Mouse (Mus musculus): ENCODE measurements around the gene Chuk. TPM values are rescaled to one million over a fixed set of nuclear protein-coding genes. Genes with fewer than 3 reads are reported as not detected.
"Not testable (repeated sequence)": the region's sequence is repeated elsewhere in the genome, so short reads cannot be mapped to it uniquely, and the experiment has no call there.

The Chuk gene
- polyA plus RNA-seq (2012; rRNA removed), result 19.4 and 20.0 TPM in 2 replicates

DNA sequence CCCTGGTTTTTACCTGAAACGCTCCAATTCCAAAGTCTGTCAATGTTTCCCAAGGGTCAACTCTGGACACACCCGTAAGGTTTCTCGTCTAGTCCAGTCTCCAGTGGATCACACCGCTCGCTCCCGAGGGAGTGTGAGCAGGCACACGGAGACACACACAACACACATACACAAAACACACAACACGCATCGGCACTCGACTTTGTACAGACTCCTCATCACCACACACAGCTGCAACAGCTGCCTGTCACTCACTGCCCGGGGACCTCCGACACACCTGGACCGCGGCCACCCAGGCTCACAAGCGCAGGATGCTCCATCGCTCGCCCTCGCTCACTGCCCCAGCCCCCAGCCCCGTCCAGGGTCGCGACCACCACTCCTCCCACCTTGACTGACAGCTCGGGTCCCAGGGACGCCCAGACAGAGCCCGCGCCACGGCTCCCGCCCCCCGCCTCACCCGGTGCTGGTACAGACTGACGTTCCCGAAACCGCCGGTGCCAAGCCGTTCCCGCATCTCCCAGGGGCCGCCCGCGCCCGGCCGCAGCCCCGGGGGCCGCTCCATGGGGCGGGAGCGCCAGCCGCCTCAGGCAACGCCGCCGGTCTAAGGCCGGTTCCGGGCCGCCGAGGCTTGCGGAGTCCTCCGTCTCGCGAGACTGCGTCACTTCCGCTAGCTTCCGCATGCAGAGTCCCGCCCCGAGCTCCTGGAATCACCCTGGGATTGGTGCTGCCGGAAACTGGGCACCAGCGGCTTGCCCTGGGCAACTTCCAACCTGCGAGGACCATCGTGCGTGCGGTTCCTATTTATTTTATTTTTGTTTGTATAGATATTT lies at the start of gene Chuk:
Chuk (minus strand) TSS at position 650 of the 830 bp plus-strand sequence.
- peak; percentile 30 for DNase-seq (ENCODE audit: low read depth)

DNA sequence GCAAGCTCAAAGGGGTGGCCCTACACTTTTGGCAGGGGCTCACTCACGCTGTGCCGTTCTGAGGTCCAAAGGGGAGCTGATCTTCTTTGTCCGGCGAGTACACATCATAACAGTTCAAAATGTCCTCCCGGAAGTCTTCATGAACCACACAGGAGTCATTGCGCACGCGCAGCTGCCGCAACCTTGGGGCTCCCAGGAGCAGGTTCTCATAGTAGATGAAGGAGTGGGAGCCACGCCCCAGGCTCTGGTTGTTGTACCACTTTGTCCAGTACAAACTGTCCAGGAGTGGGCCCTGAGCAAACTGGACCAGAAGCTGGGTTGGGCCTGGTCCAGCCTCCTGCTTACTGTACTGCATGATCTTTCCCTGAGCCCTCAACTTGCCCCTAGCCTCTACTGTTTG lies 49.7 kb upstream of the Chuk start:
- no peak for DNase-seq (ENCODE audit: low read depth)

DNA sequence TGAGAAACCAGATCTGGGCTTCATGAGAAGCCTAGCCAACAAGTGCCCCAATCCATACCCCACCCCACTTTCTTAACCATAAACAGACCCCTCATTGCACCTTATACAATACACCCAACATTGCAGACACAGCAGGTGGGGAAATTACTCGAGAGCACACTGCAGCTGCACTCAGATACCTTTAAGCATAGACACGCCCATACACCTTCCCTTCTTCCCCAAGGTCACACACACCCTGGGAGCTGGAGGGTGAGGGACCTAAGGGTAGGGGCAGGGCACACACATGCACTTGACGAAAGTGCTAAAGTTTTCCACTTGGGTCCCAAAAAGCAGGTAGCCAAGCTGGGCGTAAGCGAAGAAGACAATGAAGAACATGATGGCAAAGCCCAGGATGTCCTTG lies 46.5 kb upstream of the Chuk start:
- DNase-seq (ENCODE audit: low read depth), result no peak

DNA sequence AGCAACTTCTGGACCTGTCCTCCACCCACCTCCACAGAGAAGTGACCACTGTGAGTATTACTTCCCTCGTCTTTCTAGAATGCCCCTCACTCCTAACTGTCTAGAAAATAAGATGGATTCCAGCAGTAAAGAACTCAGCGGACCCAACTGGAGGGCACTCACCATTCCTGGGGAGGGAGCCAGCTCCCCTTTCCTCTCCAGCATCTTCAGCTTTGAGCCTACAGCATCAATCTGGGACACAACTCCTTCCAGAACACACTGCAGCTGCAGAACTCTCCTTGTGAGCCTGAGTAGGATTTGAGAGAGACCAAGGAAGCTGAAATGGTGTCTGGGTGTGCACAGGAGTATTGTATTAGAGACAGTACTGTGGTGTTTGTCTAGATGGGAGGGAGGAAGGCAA lies 41.7 kb upstream of the Chuk start:
- no peak for DNase-seq (ENCODE audit: low read depth)

DNA sequence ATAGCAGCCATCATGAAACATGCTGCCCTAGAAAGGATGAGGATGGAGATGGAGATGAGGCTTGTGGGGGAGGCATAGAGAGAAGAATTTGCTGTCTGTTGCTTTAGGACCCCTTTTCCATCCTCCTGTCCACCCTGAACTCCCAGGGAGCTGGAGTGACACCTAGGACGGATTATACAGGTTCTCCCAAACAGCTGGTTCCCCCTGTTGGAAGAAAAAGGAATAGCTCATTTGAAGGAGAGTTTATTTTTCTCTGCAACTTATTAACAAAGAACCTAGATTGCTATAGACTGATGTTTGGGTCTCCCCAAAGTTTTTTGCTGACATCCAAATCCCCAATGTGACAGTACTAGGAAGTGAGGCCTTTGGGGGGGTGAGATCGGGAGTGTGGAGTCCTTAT lies 41.1 kb upstream of the Chuk start:
- no peak for DNase-seq (ENCODE audit: low read depth)

DNA sequence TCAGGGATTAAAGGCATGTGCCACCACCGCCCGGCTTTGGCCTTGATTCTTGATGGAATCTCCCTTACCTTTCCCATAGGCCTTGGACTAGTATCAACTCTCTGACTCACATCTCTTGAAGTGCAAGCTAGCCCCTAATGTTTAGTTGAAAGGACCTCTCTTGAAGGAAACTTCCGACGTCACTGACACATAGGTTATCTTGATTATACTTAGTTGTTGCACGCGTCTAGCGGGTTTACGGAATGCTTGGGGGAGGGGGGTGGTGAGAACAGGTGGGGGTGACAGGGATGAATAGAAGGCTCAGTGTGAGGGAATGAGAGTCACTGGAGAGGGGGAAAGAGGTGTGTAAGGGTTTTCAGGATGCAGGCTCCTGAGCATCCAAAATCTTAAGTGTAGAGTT lies 39.7 kb upstream of the Chuk start:
- DNase-seq (ENCODE audit: low read depth), result no peak

DNA sequence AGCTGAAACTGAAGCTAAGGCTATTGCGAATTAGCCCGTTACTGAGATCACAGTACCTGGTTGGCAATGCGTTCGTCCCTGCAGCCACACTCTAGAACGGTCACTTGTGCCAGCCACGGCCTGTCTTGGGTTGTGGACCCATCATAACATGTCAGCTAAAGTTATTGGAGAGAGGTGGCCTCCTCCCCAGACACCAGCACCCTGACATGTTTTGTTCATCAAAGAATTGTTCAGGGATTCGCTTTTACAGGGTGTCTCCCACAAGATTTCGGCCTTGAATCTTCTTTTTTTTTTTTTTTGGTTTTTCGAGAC lies 39.2 kb upstream of the Chuk start:
- no peak for DNase-seq (ENCODE audit: low read depth)

DNA sequence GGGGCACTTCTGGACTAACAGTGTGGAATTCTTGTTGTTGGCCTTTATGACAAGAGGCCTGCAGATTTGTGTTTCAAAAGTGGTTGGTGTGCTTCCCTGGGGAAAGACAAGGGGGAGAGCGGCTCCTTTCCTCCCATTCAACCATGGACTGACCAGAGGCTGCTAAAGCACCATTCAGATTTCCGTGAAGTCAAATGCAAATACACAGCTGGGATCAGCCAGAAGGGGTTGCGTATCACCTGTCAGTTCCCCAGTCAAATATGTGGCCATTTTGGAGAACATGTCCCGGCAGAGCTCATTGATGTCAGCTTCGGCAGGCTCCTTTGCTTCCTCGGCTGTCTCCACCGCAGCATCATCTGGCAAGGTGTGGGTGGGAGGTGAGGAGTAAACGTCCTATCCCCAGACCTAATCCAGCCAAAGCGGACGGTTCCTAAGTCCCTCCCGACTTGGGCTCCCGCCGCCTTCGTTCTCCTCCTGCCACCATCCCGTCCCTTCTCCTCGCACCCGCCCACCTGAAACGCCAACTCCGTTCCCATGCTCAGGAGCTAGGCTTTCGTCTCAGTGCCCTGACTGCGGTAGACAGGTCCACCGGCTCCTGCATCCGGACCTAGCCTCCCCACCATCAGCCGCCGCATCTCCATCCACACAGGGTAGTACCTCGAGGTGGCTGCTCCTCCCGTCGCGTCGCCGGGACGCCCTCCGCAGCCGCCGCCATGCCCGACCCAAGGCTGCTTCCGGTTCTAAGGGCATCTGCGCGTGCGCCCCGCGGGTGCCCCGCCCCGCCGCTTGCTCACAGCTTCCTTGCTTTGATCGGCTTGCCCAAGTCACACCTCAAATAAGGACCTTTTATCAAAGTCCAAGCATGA lies 38.7 kb upstream of the Chuk start, which contains the start of gene Bloc1s2:
Bloc1s2 (minus strand) TSS at position 745 of the 866 bp plus-strand sequence.
- no peak for DNase-seq (ENCODE audit: low read depth)

DNA sequence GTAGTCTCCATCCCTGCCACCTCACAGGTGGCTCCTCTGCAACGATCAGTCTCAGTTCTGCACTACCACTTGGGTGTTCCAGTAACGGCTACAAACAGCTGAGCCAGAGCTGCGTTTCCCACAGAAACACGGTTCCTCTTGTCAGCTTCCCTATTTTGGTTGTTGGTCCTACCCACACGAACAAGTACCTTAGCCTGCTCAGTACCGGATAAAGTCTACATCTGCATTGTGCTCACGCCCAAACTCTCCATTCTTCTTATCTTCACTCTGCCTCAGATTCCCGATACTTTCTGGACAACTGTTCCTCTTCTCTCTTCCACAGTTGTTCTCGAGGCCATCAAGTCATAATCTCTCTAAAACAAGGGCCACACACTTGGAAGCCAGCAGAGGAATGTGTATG lies 37.1 kb upstream of the Chuk start:
- no peak for DNase-seq (ENCODE audit: low read depth)

DNA sequence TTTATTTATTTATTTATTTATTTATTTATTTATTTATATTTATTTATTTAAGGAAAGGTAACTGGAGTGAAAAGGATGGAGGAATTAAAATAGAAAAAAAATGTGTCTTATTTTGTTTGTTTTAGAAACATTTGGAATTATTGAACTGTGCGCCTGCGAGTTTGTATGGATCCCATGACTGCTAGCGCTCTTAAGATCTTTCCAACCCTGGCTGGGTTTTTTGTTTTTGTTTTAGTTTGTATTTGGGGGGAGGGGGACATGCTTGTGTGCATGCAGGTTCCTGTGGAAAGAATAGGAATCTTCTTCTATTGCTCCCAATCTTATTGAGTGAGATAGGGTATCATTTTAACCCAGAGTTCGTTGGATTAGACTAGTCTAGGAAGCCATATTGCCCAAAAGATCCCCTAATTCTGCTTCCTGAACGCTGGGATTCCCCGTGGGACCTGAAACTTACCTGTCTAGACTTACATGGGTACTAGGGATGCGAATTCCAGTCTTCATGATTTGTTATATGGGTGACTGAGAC lies 28.7 kb upstream of the Chuk start:
- no peak for DNase-seq (ENCODE audit: low read depth)

DNA sequence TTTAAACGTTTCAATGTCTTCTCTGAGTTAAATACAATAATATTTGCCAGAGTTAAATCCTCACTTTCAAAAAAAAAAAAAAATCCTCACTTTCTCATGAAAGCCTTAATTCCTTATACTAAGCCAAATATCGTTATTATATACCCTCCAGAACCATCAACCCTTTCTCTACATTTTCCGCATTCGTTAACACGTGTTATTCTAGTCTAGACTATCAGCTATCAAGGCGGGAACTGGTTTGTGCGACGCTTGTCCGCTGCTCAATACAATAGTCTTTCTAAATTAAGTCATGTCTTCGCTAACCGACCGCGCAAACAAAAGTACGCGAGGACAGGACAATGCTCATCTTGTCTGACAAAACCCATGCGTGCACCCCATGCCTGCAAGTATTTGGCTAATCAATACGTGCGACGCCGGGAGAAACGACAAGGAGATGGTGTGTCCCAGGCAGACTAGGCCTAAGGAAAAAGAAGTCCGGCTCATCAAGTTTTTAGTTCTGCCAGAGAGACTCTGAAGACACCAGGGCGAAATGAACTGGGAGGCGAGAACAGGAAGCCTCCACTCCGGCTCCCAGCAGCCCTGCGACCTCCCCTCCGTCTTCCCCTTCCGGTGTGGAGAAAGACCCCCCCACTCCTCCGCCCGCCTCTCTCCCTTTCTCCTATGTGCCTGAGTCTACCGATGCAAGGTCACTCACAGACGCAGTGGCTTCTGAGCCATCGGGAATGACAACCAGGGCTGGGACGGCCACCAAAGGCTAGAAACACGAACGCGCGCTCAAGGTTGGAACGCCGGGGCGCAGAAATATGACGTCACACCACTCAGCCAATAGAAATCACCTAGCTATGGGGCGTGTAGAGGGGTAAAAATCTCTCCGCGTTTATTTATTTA lies 28.0 kb upstream of the Chuk start, which contains the start of gene Cwf19l1:
Cwf19l1 (minus strand) TSS at position 805 of the 888 bp plus-strand sequence.
- DNase-seq (ENCODE audit: low read depth), result peak; percentile 42

DNA sequence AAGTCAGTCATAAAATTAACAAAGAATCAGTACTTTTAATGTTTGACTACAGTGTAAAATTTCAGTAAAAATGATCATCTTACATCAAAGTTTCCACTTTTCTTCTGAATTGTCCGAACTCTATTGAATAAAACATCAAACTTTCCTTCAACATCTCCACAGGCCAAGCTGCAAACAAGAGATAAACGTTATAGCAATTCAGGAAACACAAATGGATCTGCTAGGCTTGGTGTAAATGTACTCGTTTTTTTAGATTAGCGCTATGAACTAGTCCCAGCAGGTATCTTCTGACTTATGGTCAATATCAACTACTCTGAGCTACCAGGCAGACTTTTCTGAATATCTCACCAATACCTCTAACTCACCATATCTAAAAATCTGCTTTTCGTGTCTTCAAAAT lies 25.6 kb upstream of the Chuk start:
- no peak for DNase-seq (ENCODE audit: low read depth)

DNA sequence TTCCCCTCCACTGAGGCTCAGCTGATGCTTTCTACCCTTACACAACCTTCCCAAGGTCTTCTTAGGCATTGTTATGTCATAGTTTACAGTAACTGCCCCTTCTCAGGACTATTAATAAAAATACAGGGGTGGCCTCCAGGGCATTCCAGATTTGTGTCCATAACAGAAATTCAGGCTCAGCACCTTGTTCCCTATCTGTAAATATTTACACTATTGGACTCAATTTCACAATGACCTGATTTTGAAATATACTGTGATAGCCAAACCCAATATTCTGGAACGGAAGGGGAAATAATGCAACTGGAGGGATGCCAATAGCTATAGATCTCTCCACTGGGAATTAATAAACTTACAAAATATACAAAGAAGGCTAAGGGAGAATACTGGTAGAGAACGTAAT lies 21.3 kb upstream of the Chuk start:
- DNase-seq (ENCODE audit: low read depth), result no peak

DNA sequence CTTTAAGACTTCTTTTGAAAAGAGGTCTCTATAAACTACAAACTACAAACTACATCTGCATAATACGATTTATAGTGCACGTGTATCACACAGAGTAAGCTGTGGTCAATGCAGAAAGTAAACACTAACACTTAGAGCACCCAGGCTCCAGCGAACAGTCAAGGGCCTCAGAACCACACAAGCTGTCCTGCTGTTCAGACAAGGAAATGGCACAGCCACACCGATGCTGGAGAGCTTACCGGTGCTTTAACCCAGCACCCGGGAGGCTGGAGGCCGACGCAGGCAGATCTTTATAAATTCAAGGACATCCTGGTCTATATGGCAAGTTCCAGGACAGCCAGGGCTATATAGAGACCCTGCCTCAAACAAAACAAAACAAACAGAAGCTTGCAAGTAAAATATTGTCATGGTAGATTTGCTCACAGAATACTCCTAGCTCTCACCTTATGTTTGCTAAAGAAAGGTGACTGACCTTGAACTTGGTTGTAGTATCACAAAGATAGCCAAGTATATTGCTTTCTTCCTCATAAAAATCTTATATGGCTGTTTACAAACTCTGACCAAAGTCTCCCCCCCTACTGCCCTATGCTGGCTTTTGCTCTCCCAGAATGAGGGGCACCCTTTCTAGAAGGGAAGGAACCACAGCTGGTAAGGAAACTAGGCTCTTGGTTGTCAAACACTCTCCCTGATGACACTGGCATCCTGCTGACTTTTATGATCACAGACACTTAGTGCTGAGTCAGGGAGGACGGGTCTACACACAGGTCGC lies 20.6 kb upstream of the Chuk start:
- no peak for DNase-seq (ENCODE audit: low read depth)

DNA sequence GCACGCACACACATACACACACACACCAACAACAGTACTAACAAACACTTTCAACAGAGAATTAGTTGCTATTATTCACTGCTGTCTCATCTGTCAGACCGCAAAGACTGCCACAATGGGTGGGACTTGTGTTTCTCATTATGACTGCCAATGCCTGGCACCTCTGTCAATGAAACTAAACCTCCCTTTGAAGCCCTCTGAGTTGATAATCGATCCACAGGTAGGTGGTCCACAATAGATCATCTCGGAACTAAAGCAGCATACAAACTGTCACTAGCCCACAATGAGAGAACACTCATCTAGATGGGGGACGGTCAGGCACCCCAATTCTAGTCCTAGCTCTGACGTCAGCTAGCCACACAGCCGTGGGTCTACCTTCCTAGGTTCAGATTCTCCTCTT lies 13.9 kb upstream of the Chuk start:
- no peak for DNase-seq (ENCODE audit: low read depth)

DNA sequence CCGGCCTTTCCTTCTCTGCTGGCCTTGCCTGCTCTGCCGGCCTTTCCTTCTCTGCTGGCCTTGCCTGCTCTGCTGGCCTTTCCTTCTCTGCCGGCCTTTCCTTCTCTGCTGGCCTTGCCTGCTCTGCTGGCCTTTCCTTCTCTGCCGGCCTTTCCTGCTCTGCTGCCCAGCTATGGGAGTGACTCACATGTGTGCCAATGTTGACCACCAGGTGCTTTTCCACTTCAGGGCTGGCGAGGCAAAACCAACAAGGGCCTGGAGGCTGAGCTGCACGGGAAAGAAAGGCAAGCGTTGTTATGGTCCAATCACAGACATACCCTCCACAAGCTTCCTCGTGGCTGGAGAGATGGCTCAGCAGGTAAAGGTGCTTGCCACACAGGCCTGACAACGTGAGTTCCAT lies 13.4 kb upstream of the Chuk start:
- DNase-seq (ENCODE audit: low read depth), result not testable (repeated sequence)

DNA sequence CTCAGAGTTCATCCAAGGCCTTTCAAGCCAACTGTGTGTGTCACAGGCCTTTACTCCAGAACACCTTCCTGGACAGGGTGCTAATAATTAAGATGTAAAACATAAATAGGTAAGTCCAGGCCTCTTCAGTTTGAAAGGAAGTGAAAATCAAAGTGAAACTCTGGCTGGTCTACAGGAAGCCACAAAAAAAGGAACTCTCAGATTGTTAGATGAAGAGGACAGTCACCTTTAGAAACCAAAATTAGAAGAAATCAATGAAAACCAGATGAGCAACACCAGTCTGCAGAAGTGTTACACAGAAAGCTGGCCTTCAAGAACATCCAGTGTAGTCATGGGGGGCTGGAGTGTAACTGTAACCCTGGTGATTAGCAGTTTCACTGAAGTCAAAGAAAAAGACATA lies 10.5 kb upstream of the Chuk start:
- DNase-seq (ENCODE audit: low read depth), result no peak

DNA sequence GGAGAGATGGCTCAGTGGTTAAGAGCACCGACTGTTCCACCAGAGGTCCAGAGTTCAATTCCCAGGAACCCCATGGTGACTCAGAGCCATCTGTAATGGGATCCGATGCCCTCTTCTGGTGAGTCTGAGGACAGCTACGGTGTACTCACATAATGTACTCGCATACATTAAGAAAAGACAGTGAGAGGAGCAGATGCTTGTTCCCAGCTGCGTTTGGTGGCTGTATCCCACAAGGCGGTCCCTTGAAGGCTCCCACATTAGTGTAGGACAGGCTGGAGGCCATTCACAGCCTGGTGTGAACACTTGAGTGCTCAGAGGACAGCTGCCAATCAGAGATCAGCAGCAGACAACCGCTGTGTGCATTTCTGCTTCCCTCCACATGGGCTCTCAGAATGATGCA lies 4.4 kb upstream of the Chuk start:
- no peak for DNase-seq (ENCODE audit: low read depth)

DNA sequence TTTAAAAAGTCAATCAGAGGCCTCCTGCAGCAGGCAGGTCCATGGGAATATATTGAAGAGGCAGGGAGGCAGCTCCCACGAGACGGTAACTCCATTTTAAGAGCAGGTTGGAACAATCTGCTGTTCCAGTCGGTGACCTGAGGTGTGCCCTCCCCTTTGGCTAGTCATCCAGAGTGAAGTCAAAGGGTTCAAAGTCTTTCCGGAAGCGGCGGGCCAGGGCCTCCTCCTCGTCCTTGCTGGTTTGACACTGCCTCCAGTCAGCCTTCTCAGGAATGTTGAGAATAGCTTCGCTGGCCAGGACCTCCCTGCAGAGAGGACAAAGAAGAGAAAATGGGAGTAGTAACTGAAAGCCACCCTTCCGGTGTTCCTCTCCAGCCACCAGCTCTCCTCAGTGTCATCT lies 3.1 kb upstream of the Chuk start:
- no peak for DNase-seq (ENCODE audit: low read depth)

DNA sequence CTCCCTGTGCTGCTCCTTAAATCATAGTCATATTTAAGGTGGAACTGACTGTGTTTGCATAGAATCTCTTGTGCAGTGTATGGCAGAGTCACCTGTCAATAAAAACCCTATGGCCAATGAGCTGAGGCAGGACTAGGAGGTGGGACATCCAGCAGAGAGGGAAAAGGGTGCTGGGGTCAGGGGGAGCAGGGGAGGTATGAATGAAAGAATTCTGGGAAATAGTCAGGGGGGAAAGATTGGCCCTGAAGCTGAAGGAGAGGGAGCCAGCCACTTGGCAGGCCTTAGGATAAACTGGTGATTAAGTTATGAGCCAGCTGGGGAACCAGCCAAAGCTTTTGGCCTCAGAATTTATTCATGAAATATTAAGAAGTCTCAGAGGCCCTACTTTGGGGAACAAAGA lies 1.7 kb upstream of the Chuk start:
- DNase-seq (ENCODE audit: low read depth), result no peak

Measured in gonadal fat pad, adult 2 months (tissue).